Mouse (Mus musculus) embryo, embryonic 11.5 days (tissue): ENCODE data around the gene Tbc1d8.
A peak's percentile ranks its signal among the peaks of the same experiment; 100 is the strongest.

Experiments
- DNase-seq: peaks from one replicate; pipeline ENCODE4 v3.0.0-alpha.2; 2012; ENCODE audit warnings: low read depth, low spot score

Gene Tbc1d8

GRCm38 (mm10) chr1:39367045-39367444 is 111.5 kb downstream of the Tbc1d8 start:
- no peak for DNase-seq

GRCm38 (mm10) chr1:39365562-39365961 is 113.0 kb downstream of the Tbc1d8 start:
- DNase-seq: no peak

GRCm38 (mm10) chr1:39362515-39362893 is 116.1 kb downstream of the Tbc1d8 start:
- DNase-seq: no peak

- DNase-seq: no peak
Observed at GRCm38 (mm10) chr1:39361754-39362514, 116.6 kb downstream of the Tbc1d8 start.

- no peak for DNase-seq
Observed at GRCm38 (mm10) chr1:39349427-39349826, 129.1 kb downstream of the Tbc1d8 start.

- no peak for DNase-seq
Observed at GRCm38 (mm10) chr1:39349001-39349400, 129.6 kb downstream of the Tbc1d8 start.

GRCm38 (mm10) chr1:39344981-39345600 is 133.5 kb downstream of the Tbc1d8 start:
- DNase-seq: no peak

- DNase-seq: no peak
Observed at GRCm38 (mm10) chr1:39343242-39343641, 135.3 kb downstream of the Tbc1d8 start.

GRCm38 (mm10) chr1:39341807-39342206 is 136.7 kb downstream of the Tbc1d8 start:
- no peak for DNase-seq

GRCm38 (mm10) chr1:39340647-39341046 is 137.9 kb downstream of the Tbc1d8 start:
- peak; percentile 49 for DNase-seq

GRCm38 (mm10) chr1:39340156-39340555 is 138.4 kb downstream of the Tbc1d8 start:
- DNase-seq: no peak

GRCm38 (mm10) chr1:39339455-39339854 is 139.1 kb downstream of the Tbc1d8 start:
- DNase-seq: no peak

GRCm38 (mm10) chr1:39338831-39339230 is 139.7 kb downstream of the Tbc1d8 start:
- no peak for DNase-seq

- DNase-seq: no peak
Observed at GRCm38 (mm10) chr1:39336788-39337187, 141.8 kb downstream of the Tbc1d8 start.

- no peak for DNase-seq
Observed at GRCm38 (mm10) chr1:39335561-39336196, 142.9 kb downstream of the Tbc1d8 start.

GRCm38 (mm10) chr1:39332456-39332855 is 146.1 kb downstream of the Tbc1d8 start:
- DNase-seq: no peak

GRCm38 (mm10) chr1:39330857-39331594 is 147.5 kb downstream of the Tbc1d8 start:
- DNase-seq: no peak

- DNase-seq: no peak
Observed at GRCm38 (mm10) chr1:39327546-39327945, 151.0 kb downstream of the Tbc1d8 start.

GRCm38 (mm10) chr1:39325228-39325627 is 153.3 kb downstream of the Tbc1d8 start:
- DNase-seq: no peak

- DNase-seq: no peak
Observed at GRCm38 (mm10) chr1:39321954-39322353, 156.6 kb downstream of the Tbc1d8 start.
